Mouse (Mus musculus) retina, postnatal 7 days (tissue): ENCODE data around the gene Itgam.

Experiments
- DNase-seq: peaks from one replicate; pipeline ENCODE4 v3.0.0-alpha.2; 2012; ENCODE audit warnings: low read depth, low spot score

Itgam gene

GRCm38 (mm10) chr7:128056917-128057444 is 5.5 kb upstream of the Itgam start:
- no peak for DNase-seq

- no peak for DNase-seq
These were observed 4.6 kb upstream of the Itgam start for GRCm38 (mm10) chr7:128057860-128058259.

GRCm38 (mm10) chr7:128058576-128058975 is 3.9 kb upstream of the Itgam start:
- no peak for DNase-seq

- no peak for DNase-seq
These were observed 3.3 kb upstream of the Itgam start for GRCm38 (mm10) chr7:128059091-128059490.

- DNase-seq = no peak
These were observed 856 bp downstream of the Itgam start for GRCm38 (mm10) chr7:128063211-128063781.

GRCm38 (mm10) chr7:128065547-128065946 is 3.1 kb downstream of the Itgam start:
- DNase-seq = no peak

GRCm38 (mm10) chr7:128067847-128068246 is 5.4 kb downstream of the Itgam start:
- no peak for DNase-seq

- no peak for DNase-seq
These were observed 7.4 kb downstream of the Itgam start for GRCm38 (mm10) chr7:128069844-128070243.

- DNase-seq = no peak
These were observed 9.4 kb downstream of the Itgam start for GRCm38 (mm10) chr7:128071816-128072215.

GRCm38 (mm10) chr7:128080012-128080411 is 17.6 kb downstream of the Itgam start:
- no peak for DNase-seq

- DNase-seq = no peak
These were observed 26.7 kb downstream of the Itgam start for GRCm38 (mm10) chr7:128089141-128089540.

- DNase-seq = no peak
These were observed 35.7 kb downstream of the Itgam start for GRCm38 (mm10) chr7:128098135-128098534.

GRCm38 (mm10) chr7:128100742-128101357 is 38.4 kb downstream of the Itgam start:
- DNase-seq = no peak

- no peak for DNase-seq
These were observed 42.8 kb downstream of the Itgam start for GRCm38 (mm10) chr7:128105246-128105645.

- DNase-seq = no peak
These were observed 45.0 kb downstream of the Itgam start for GRCm38 (mm10) chr7:128107462-128107861.

GRCm38 (mm10) chr7:128110314-128110713 is 47.9 kb downstream of the Itgam start:
- no peak for DNase-seq

- DNase-seq = no peak
These were observed 49.7 kb downstream of the Itgam start for GRCm38 (mm10) chr7:128112131-128112530.

- DNase-seq = no peak
These were observed 52.1 kb downstream of the Itgam start for GRCm38 (mm10) chr7:128114371-128115105.

- DNase-seq = no peak
These were observed 52.9 kb downstream of the Itgam start for GRCm38 (mm10) chr7:128115211-128115958.

GRCm38 (mm10) chr7:128116396-128116795 is 54.0 kb downstream of the Itgam start:
- DNase-seq = no peak

- DNase-seq = no peak
These were observed 57.5 kb downstream of the Itgam start for GRCm38 (mm10) chr7:128119726-128120490.
